Mouse (Mus musculus) testis, adult 2 months (tissue): Measurements from ENCODE around the gene Podxl2.

Source experiments
- CTCF ChIP-seq: fragments of 200-500 bp; IDR thresholded peaks from 2 replicates; pipeline ENCODE4 v1.5.1; 2012; ENCODE audit warnings: low read depth, mild to moderate bottlenecking, inconsistent platforms, low read length, moderate library complexity; ENCODE audit not compliant: control insufficient read depth, insufficient read depth, insufficient replicate concordance
- POLR2A ChIP-seq: fragments of 200-500 bp; IDR thresholded peaks from 2 replicates; pipeline ENCODE4 v1.6.1; 2012; ENCODE audit warnings: low read depth, mild to moderate bottlenecking, inconsistent platforms, low read length, moderate library complexity; ENCODE audit not compliant: control insufficient read depth

DNA sequence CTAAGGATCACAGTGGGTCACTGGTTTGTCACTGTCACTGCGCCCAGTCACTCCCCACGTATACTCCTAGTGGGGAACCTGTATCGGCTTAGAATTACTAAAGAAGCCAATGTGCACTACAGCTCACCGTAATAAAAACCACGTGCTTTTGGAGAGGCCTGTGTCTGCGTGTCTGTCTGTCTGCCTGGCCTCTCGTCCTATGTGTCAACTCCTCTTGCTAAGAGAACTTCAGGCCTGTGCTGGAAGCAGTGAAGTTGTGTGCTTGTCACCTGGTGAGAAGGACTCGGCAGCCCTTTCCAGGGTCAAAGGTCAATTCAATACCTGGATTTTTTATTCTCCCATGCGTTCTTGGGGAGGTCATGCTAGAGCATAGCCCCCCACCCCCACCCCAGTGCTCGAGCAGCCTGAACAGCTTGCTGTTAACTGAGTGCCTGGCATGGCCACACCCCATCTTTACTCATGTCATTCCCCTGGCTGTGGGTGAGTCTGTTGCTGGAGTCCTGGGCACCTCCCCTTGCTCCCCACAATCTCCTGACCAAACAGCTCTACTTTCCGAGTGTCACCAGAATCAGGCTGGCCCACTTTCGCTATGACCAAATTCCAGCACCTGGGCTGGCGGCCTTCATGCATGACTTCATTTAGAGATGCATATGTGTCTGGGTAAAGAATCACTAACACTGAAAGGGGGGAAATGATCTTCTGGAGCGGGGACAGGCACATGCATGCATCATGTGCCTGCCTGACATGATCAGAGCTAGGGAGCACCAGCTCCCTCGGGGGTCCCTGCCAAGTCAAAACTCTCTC, 46.4 kb downstream of the Podxl2 start:
- TF ChIP-seq POLR2A (no peak), CTCF (no peak)
